Mouse (Mus musculus): ENCODE data around the gene Auh. TPM values are rescaled to one million over a fixed set of nuclear protein-coding genes. Genes with fewer than 3 reads are reported as not detected.

Gene Auh
- total and polyA plus RNA-seq, 3 experiments, result 14.7 to 19.5 TPM; not detected in 1

GRCm38 (mm10) chr13:52821571-52821970 is 107.9 kb downstream of the Auh start:
- no peak for DNase-seq (ENCODE audit: low read depth, low spot score)
- Histone ChIP-seq H3K27ac (ENCODE audit: control insufficient read depth, low read depth, low read length) (no peak overlapping the region), H3K27me3 (ENCODE audit: control insufficient read depth in 1 of 2, insufficient read depth in 2 of 2, low read length in 2 of 2) (no peaks in the 10 kb centered on the region), H3K4me1 (ENCODE audit: control insufficient read depth in 1 of 2, insufficient read depth in 2 of 2, low read length in 2 of 2) (no peaks in the 10 kb centered on the region), H3K4me3 (ENCODE audit: control insufficient read depth in 1 of 2, insufficient read depth in 1 of 2, low read depth in 2 of 2, low read length in 2 of 2) (no peak overlapping the region), H3K36me3 (ENCODE audit: control insufficient read depth in 1 of 2, insufficient read depth in 2 of 2, low read length in 2 of 2) (no peaks in the 10 kb centered on the region), H3K79me2 (ENCODE audit: control insufficient read depth, insufficient read depth, low read length, poor library complexity) (no peaks in the 10 kb centered on the region), H3K9ac (ENCODE audit: control insufficient read depth, low read depth, low read length, poor library complexity, severe bottlenecking) (no peak overlapping the region), H3K9me3 (replicated peaks; ENCODE audit: insufficient read depth, low read length) (no peaks in the 10 kb centered on the region)
- TF ChIP-seq POLR2AphosphoS2 (IDR thresholded peaks at IDR 0.05; ENCODE audit: low read length) (no peak), MEF2A (IDR thresholded peaks at IDR 0.05; ENCODE audit: extremely low read depth, insufficient replicate concordance, low read depth, low read length, poor library complexity, severe bottlenecking) (no peak), SIN3A (IDR thresholded peaks at IDR 0.05; ENCODE audit: low read length) (no peak), TCF12 (IDR thresholded peaks at IDR 0.05; ENCODE audit: low read depth, low read length) (no peak), CTCF (IDR thresholded peaks at IDR 0.05 in 2 of 3, conservative IDR thresholded peaks at IDR 0.05 in 1 of 3; ENCODE audit: control insufficient read depth in 1 of 3, insufficient read depth in 1 of 3, low read depth in 2 of 3, low read length in 3 of 3, poor library complexity in 1 of 3, severe bottlenecking in 1 of 3) (no peak), TAL1 (IDR thresholded peaks at IDR 0.05; ENCODE audit: low read length) (no peak), KAT2A (conservative IDR thresholded peaks at IDR 0.05; ENCODE audit: low read depth, low read length) (no peak), JUND (IDR thresholded peaks at IDR 0.05; ENCODE audit: low read depth, low read length) (no peak), ZC3H11A (IDR thresholded peaks at IDR 0.05; ENCODE audit: low read depth, low read length) (no peak), MYC (IDR thresholded peaks at IDR 0.05; ENCODE audit: low read depth, low read length) (no peak)

GRCm38 (mm10) chr13:52819901-52820300 is 109.6 kb downstream of the Auh start:
- Histone ChIP-seq H3K4me3 (ENCODE audit: control insufficient read depth in 1 of 2, insufficient read depth in 1 of 2, low read depth in 2 of 2, low read length in 2 of 2) (no peak overlapping the region), H3K9ac (ENCODE audit: control insufficient read depth, low read depth, low read length, poor library complexity, severe bottlenecking) (no peak overlapping the region), H3K27me3 (ENCODE audit: control insufficient read depth in 1 of 2, insufficient read depth in 2 of 2, low read length in 2 of 2) (no peaks in the 10 kb centered on the region), H3K36me3 (ENCODE audit: control insufficient read depth in 1 of 2, insufficient read depth in 2 of 2, low read length in 2 of 2) (no peaks in the 10 kb centered on the region), H3K27ac (ENCODE audit: control insufficient read depth, low read depth, low read length) (no peak overlapping the region), H3K9me3 (replicated peaks; ENCODE audit: insufficient read depth, low read length) (no peaks in the 10 kb centered on the region), H3K79me2 (ENCODE audit: control insufficient read depth, insufficient read depth, low read length, poor library complexity) (no peaks in the 10 kb centered on the region), H3K4me1 (ENCODE audit: control insufficient read depth in 1 of 2, insufficient read depth in 2 of 2, low read length in 2 of 2) (no peaks in the 10 kb centered on the region)
- no peak for TF ChIP-seq SIN3A (IDR thresholded peaks at IDR 0.05; ENCODE audit: low read length)
- TF ChIP-seq CTCF (IDR thresholded peaks at IDR 0.05 in 2 of 3, conservative IDR thresholded peaks at IDR 0.05 in 1 of 3; ENCODE audit: control insufficient read depth in 1 of 3, insufficient read depth in 1 of 3, low read depth in 2 of 3, low read length in 3 of 3, poor library complexity in 1 of 3, severe bottlenecking in 1 of 3), result no peak
- TF ChIP-seq SMC3 (IDR thresholded peaks at IDR 0.05; ENCODE audit: low read depth, low read length), result no peak
- TF ChIP-seq POLR2A (IDR thresholded peaks at IDR 0.05; ENCODE audit: control insufficient read depth in 1 of 2, insufficient read depth in 1 of 2, low read depth in 1 of 2, low read length in 2 of 2, poor library complexity in 1 of 2), result no peak
- no peak for TF ChIP-seq POLR2AphosphoS5 (IDR thresholded peaks at IDR 0.05; ENCODE audit: borderline replicate concordance, low read depth, low read length)
- TF ChIP-seq ELF1 (IDR thresholded peaks at IDR 0.05; ENCODE audit: low read depth, low read length), result no peak
- no peak for TF ChIP-seq UBTF (IDR thresholded peaks at IDR 0.05; ENCODE audit: borderline replicate concordance, insufficient read depth, low read depth, low read length)
- no peak for DNase-seq (ENCODE audit: low read depth, low spot score)
